Mouse (Mus musculus) limb, embryonic 11.5 days (tissue): Measurements from ENCODE around the gene Nelfb. TPM values are rescaled to one million over a fixed set of nuclear protein-coding genes. Genes with fewer than 3 reads are reported as not detected.

Source experiments
- ATAC-seq: fragments of 200-750 bp; cut with Nextera tagmentation; 2 replicates; pipeline ENCODE4 v1.8.0; 2017; ENCODE audit warnings: low read depth; ENCODE audit not compliant: insufficient number of reproducible peaks, low FRiP score, low TSS enrichment
- DNase-seq: peaks from one replicate; pipeline ENCODE4 v3.0.0-alpha.2; 2015; ENCODE audit warnings: low spot score
- H3K27ac ChIP-seq: fragments of 300-500 bp; sonication (generic); replicated peaks from 2 replicates; pipeline ENCODE4 v1.5.1; 2014; ENCODE audit warnings: low read depth, mild to moderate bottlenecking, low read length
- H3K27me3 ChIP-seq: fragments of 300-500 bp; sonication (generic); 2 replicates; pipeline ENCODE4 v1.6.1; 2014; ENCODE audit warnings: mild to moderate bottlenecking, low read length, mixed read lengths; ENCODE audit not compliant: control insufficient read depth, insufficient read depth
- H3K36me3 ChIP-seq: fragments of 300-500 bp; sonication (generic); 2 replicates; pipeline ENCODE4 v1.6.1; 2014; ENCODE audit warnings: mild to moderate bottlenecking, low read length, moderate library complexity, mixed read lengths; ENCODE audit not compliant: control insufficient read depth, insufficient read depth
- H3K4me1 ChIP-seq: fragments of 300-500 bp; sonication (generic); 2 replicates; pipeline ENCODE4 v1.6.1; 2014; ENCODE audit warnings: low read length, mixed read lengths; ENCODE audit not compliant: control insufficient read depth, insufficient read depth
- H3K4me2 ChIP-seq: fragments of 300-500 bp; sonication (generic); 2 replicates; pipeline ENCODE4 v1.6.1; 2014; ENCODE audit warnings: low read depth, mild to moderate bottlenecking, moderate library complexity; ENCODE audit not compliant: severe bottlenecking
- H3K4me3 ChIP-seq: fragments of 300-500 bp; sonication (generic); 2 replicates; pipeline ENCODE4 v1.5.1; 2014; ENCODE audit warnings: low read depth, low read length
- H3K9ac ChIP-seq: fragments of 300-500 bp; sonication (generic); 2 replicates; pipeline ENCODE4 v1.6.1; 2014; ENCODE audit warnings: mild to moderate bottlenecking, low read length
- H3K9me3 ChIP-seq: fragments of 300-500 bp; sonication (generic); 2 replicates; pipeline ENCODE4 v1.6.1; 2016; ENCODE audit warnings: low read length; ENCODE audit not compliant: control insufficient read depth
- WGBS: fragments of 180-500 bp; shearing (Covaris S2); extraction: QIAGEN DNeasy Blood & Tissue Kit; methylation state at CpG from one replicate; pipeline ENCODE4 v1.1.7; 2014; 5-methylcytosine and 5-hydroxymethylcytosine counted together
- polyA plus RNA-seq: library from polyadenylated mRNA; unstranded; fragments of >200 nt; fragmentation: Nextera tagmentation; extraction: Ambion mirVana; gene quantifications from 2 replicates; pipeline ENCODE4 v1.2.1, GENCODE M21; 2014

Nelfb gene
- polyA plus RNA-seq, 1 experiment from 2014 or later, result 103 TPM

DNA sequence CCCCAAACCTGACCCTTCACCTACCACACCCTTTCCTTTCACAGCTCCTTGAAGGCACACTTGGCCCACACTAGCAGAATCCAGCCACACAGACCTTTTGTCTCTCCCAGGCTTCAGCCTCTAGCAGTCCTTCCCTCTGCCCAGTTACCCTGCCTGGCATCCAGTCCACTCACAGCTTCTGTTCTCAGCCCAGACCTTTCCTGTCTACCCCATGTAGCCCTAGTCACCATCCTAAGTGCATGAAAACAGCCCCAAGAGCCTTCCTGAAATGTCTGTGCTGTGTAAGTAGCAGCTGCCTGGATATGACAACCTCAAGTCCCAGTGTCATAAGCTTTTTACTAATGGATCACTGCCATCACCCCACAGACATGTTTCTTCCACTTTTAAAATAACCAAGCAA, 13.3 kb downstream of the Nelfb start:
- peaks cover 8% of the 10 kb centered on the region; the same call in 1 of the 2 replicates for H3K4me1 ChIP-seq
- H3K4me3 ChIP-seq, result no peak overlapping the region
- no peak overlapping the region for H3K4me2 ChIP-seq
- H3K27ac ChIP-seq, result no peak overlapping the region
- H3K9ac ChIP-seq, result no peak overlapping the region
- no peaks in the 10 kb centered on the region for H3K9me3 ChIP-seq
- peaks cover 24% of the 10 kb centered on the region for H3K36me3 ChIP-seq
- ATAC-seq, result no peak
- H3K27me3 ChIP-seq, result peaks cover 22% of the 10 kb centered on the region
- no peak for DNase-seq

GRCm38 (mm10) chr2:25197191-25197590, 14.1 kb downstream of the Nelfb start:
- Histone ChIP-seq H3K27ac (no peak overlapping the region), H3K36me3 (peaks cover 17% of the 10 kb centered on the region), H3K9ac (no peak overlapping the region), H3K4me3 (no peak overlapping the region), H3K4me2 (peak overlapping the region; percentile 40; the same call in 1 of the 2 replicates), H3K9me3 (no peaks in the 10 kb centered on the region), H3K27me3 (peaks cover 22% of the 10 kb centered on the region), H3K4me1 (peaks cover 8% of the 10 kb centered on the region; the same call in 1 of the 2 replicates)
- ATAC-seq (no peak), DNase-seq (no peak)
- 40% methylated on average over 2 of the region's 2 CpGs for WGBS

DNA sequence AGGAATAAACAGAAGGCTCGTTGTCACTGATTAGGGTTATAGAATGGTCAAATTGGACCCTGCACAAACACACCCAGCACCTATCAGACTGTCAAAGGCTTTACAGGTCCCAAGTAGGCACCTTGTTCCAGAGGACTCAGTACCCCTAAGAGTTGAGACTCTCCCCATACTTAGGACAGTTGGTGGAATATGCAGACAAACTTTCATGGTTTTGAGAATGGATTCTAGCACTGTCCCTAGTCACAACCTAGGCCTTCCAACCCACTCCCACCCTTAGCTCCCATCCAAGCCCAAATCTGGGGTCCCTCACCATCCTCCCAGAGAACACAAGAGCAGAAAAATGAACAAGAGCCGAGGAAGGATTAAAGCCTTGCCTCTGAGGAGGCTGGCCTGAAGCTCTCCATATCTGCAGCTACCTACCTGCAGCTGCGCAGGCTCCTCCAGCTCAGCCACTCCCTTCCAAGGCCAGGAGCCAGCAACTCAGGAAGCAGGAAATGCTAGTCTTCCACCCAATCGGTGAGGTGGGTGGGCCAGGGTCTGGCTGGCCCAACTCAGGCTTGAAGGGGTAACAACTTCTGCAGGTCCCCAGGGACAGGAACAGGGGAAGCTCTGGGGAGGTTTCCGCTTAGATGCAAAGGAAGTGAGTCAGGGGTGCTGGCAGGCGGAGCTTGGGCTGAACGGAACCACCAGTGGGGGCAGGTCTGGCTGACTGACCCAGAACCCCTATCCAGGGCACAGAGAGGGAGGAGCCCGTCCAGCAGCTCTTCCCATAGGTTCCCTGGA, 14.9 kb downstream of the Nelfb start, which contains the start of gene Tor4a:
Gene Tor4a, minus strand, starts transcription at position 715 of the 783 bp plus-strand sequence.
- Histone ChIP-seq H3K4me3 (0 out of 2 replicates have a peak within 1 kb of the TSS, but pooled peaks have one; percentile 8), H3K27ac (no peak within 1 kb of the TSS), H3K27me3 (peaks cover 22% of the 10 kb centered on the region), H3K9me3 (no peaks in the 10 kb centered on the region), H3K9ac (no peak within 1 kb of the TSS; the same call in 1 of the 2 replicates), H3K4me1 (peaks cover 8% of the 10 kb centered on the region; the same call in 1 of the 2 replicates), H3K4me2 (peak within 1 kb of the TSS; percentile 40), H3K36me3 (peaks cover 16% of the 10 kb centered on the region)
- WGBS, result 8% methylated on average over 8 of the region's 8 CpGs
- no peak for ATAC-seq
- peak; percentile 52 for DNase-seq

GRCm38 (mm10) chr2:25195211-25196156, 15.8 kb downstream of the Nelfb start:
- WGBS, result 18% methylated on average over 55 of the region's 55 CpGs
- Histone ChIP-seq H3K9ac (no peak overlapping the region), H3K4me3 (peak overlapping the region; percentile 20), H3K4me1 (peaks cover 8% of the 10 kb centered on the region; the same call in 1 of the 2 replicates), H3K4me2 (peak overlapping the region; percentile 40), H3K27me3 (peaks cover 22% of the 10 kb centered on the region), H3K27ac (no peak overlapping the region), H3K36me3 (peaks cover 9% of the 10 kb centered on the region), H3K9me3 (no peaks in the 10 kb centered on the region)
- ATAC-seq, result no peak
- no peak for DNase-seq

GRCm38 (mm10) chr2:25194486-25195171, 16.7 kb downstream of the Nelfb start:
- H3K4me2 ChIP-seq, result no peak overlapping the region
- peaks cover 22% of the 10 kb centered on the region for H3K27me3 ChIP-seq
- peaks cover 8% of the 10 kb centered on the region; the same call in 1 of the 2 replicates for H3K4me1 ChIP-seq
- WGBS, result 86% methylated on average over 17 of the region's 17 CpGs
- no peak overlapping the region for H3K27ac ChIP-seq
- no peak overlapping the region for H3K9ac ChIP-seq
- no peak overlapping the region for H3K4me3 ChIP-seq
- no peaks in the 10 kb centered on the region for H3K9me3 ChIP-seq
- H3K36me3 ChIP-seq, result peaks cover 1% of the 10 kb centered on the region
- DNase-seq (no peak), ATAC-seq (no peak)

GRCm38 (mm10) chr2:25194006-25194405, 17.3 kb downstream of the Nelfb start:
- Histone ChIP-seq H3K4me2 (no peak overlapping the region), H3K27ac (no peak overlapping the region), H3K4me3 (no peak overlapping the region), H3K9ac (no peak overlapping the region), H3K27me3 (peaks cover 22% of the 10 kb centered on the region), H3K36me3 (no peaks in the 10 kb centered on the region), H3K4me1 (peaks cover 8% of the 10 kb centered on the region; the same call in 1 of the 2 replicates), H3K9me3 (no peaks in the 10 kb centered on the region)
- DNase-seq (no peak), ATAC-seq (no peak)
- 77% methylated on average over 5 of the region's 5 CpGs for WGBS

- 0 out of 2 replicates have a peak, but pooled peaks have one; percentile 65 for ATAC-seq
- Histone ChIP-seq H3K4me3 (no peak overlapping the region), H3K9ac (no peak overlapping the region), H3K4me1 (peaks cover 8% of the 10 kb centered on the region; the same call in 1 of the 2 replicates), H3K4me2 (no peak overlapping the region), H3K27me3 (peaks cover 22% of the 10 kb centered on the region), H3K27ac (no peak overlapping the region), H3K9me3 (no peaks in the 10 kb centered on the region), H3K36me3 (no peaks in the 10 kb centered on the region)
- DNase-seq, result peak; percentile 90
- WGBS, result 2% methylated on average over 6 of the region's 6 CpGs
Observed at GRCm38 (mm10) chr2:25193330-25193770, 17.9 kb downstream of the Nelfb start.
